Comparison of ENCODE assay signal across 8 mouse cellular contexts in genomic region chr10:42678331-42678730, GRCm38 (mm10).
DNase-seq lines count a peak whose midpoint lies in the region; ATAC-seq and TF ChIP-seq lines count a peak whose summit lies in the region.

No protein-coding gene starts in this region.

- peak overlapping the region; percentile 74 for H3K9ac ChIP-seq in heart, embryonic 11.5 days (ENCODE audit: low read depth, low read length)
- H3K9ac ChIP-seq in CH12.LX (ENCODE audit: insufficient read depth, low read depth) = no peak overlapping the region; the same call in 1 of the 2 replicates
- H3K9ac ChIP-seq in forebrain, postnatal 0 days = peak overlapping the region; percentile 89

- H3K4me3 ChIP-seq in heart, embryonic 11.5 days (ENCODE audit: low read depth, low read length) = peak overlapping the region; percentile 94
- H3K4me3 ChIP-seq in CH12.LX (replicated peaks in 1 of 3; ENCODE audit: low read depth in 2 of 3, low read length in 2 of 3, poor library complexity in 1 of 3) = peak overlapping the region; percentile 29 to 97 (median 80)
- H3K4me3 ChIP-seq in forebrain, postnatal 0 days (ENCODE audit: low read depth, low read length) = peak overlapping the region; percentile 91
- peak overlapping the region; percentile 7; the same call in 1 of the 2 replicates for H3K4me3 ChIP-seq in macrophage (ENCODE audit: inconsistent target)

- H3K79me2 ChIP-seq in CH12.LX (replicated peaks; ENCODE audit: control insufficient read depth, extremely low read depth, insufficient read depth, poor library complexity, severe bottlenecking) (peaks cover 7% of the 10 kb centered on the region; the same call in 1 of the 2 replicates), macrophage (ENCODE audit: inconsistent target) (peaks cover 42% of the 10 kb centered on the region)

- 0 out of 2 replicates have a peak, but pooled peaks cover 4% of the 10 kb centered on the region for H3K4me1 ChIP-seq in heart, embryonic 11.5 days (ENCODE audit: control insufficient read depth, insufficient read depth, low read length)
- H3K4me1 ChIP-seq in CH12.LX (ENCODE audit: control insufficient read depth in 1 of 2, insufficient read depth in 2 of 2) = peaks cover 8 to 15% of the 10 kb centered on the region in 2 experiments
- H3K4me1 ChIP-seq in forebrain, postnatal 0 days (ENCODE audit: insufficient read depth) = peaks cover 6% of the 10 kb centered on the region; the same call in 1 of the 2 replicates

- no peak overlapping the region for H3K27ac ChIP-seq in heart, embryonic 11.5 days (ENCODE audit: low read depth, low read length)
- no peak overlapping the region for H3K27ac ChIP-seq in CH12.LX (ENCODE audit: insufficient read depth, low read depth)
- peak overlapping the region; percentile 78; the same call in 1 of the 2 replicates for H3K27ac ChIP-seq in forebrain, postnatal 0 days (ENCODE audit: low read depth, low read length)
- no peak overlapping the region for H3K27ac ChIP-seq in macrophage

- no peak for DNase-seq in heart, adult 8-10 months (ENCODE audit: low spot score)
- no peak for DNase-seq in CH12.LX (ENCODE audit: extremely low read depth)
- DNase-seq in forebrain, postnatal 0 days = no peak
- DNase-seq in right cerebral cortex, postnatal 14 days = no peak
- no peak for DNase-seq in cerebellum, postnatal 10 days
- DNase-seq in gastrocnemius, adult 8-10 months (ENCODE audit: low spot score in 2 of 2) = no peak

- no peak for TF ChIP-seq RAD21 in CH12.LX (IDR thresholded peaks at IDR 0.05; ENCODE audit: low read depth, low read length)

- 0 out of 2 replicates have a peak, but pooled peaks cover under 1% of the 10 kb centered on the region for H3K9me3 ChIP-seq in heart, embryonic 11.5 days (replicated peaks; ENCODE audit: control insufficient read depth, low read length)
- H3K9me3 ChIP-seq in CH12.LX (replicated peaks; ENCODE audit: low read length) = peaks cover 2% of the 10 kb centered on the region
- no peaks in the 10 kb centered on the region for H3K9me3 ChIP-seq in forebrain, postnatal 0 days (ENCODE audit: low read length)

- no peak for ATAC-seq in heart, embryonic 11.5 days (replicated peaks; ENCODE audit: insufficient number of reproducible peaks, low FRiP score, low TSS enrichment)
- no peak for ATAC-seq in forebrain, postnatal 0 days

- H3K4me2 ChIP-seq in heart, embryonic 11.5 days = peak overlapping the region; percentile 67
- peak overlapping the region; percentile 79; the same call in 1 of the 2 replicates for H3K4me2 ChIP-seq in CH12.LX (ENCODE audit: insufficient read depth, low read depth, poor library complexity, severe bottlenecking)
- H3K4me2 ChIP-seq in forebrain, postnatal 0 days (ENCODE audit: low read depth) = peak overlapping the region; percentile 71

- no peaks in the 10 kb centered on the region for H3K36me3 ChIP-seq in heart, embryonic 11.5 days (ENCODE audit: control insufficient read depth, insufficient read depth, low read length)
- H3K36me3 ChIP-seq in CH12.LX (replicated peaks in 1 of 2; ENCODE audit: control insufficient read depth in 1 of 2, insufficient read depth in 1 of 2, low read length in 1 of 2) = peaks cover 3 to 13% of the 10 kb centered on the region in 2 experiments
- H3K36me3 ChIP-seq in forebrain, postnatal 0 days (ENCODE audit: insufficient read depth) = no peaks in the 10 kb centered on the region
- peaks cover 8% of the 10 kb centered on the region; the same call in 1 of the 2 replicates for H3K36me3 ChIP-seq in macrophage (ENCODE audit: inconsistent target)

- no peak for TF ChIP-seq POLR2A in CH12.LX (IDR thresholded peaks at IDR 0.05; ENCODE audit: low read depth, low read length)

- no peak for TF ChIP-seq CTCF in CH12.LX (conservative IDR thresholded peaks at IDR 0.05 in 1 of 2, IDR thresholded peaks at IDR 0.05 in 1 of 2; ENCODE audit: low read depth in 2 of 2, low read length in 2 of 2)
- TF ChIP-seq CTCF in forebrain, postnatal 0 days (IDR thresholded peaks at IDR 0.05; ENCODE audit: low read depth) = no peak

- no peak for TF ChIP-seq EP300 in CH12.LX (IDR thresholded peaks at IDR 0.05; ENCODE audit: low read length)

- dilution Hi-C loops in CH12.LX (cut with MboI; ENCODE audit: extremely low pct_ligation_motif_present, extremely low pct_unique_long_range_greater_than_20kb, low sequenced_read_pairs) = no loop called here

- in situ Hi-C loops in CH12.LX (cut with MboI; ENCODE audit: low pct_ligation_motif_present, low pct_unique_long_range_greater_than_20kb, low sequenced_read_pairs) = no loop called here

- WGBS in heart, embryonic 11.5 days (ENCODE audit: insufficient replicate concordance) = 47% methylated on average over 6 of the region's 6 CpGs
- WGBS in forebrain, postnatal 0 days = 41% methylated on average over 6 of the region's 6 CpGs
- WGBS in macrophage (ENCODE audit: missing documents) = 31% methylated on average over 6 of the region's 6 CpGs

- H3K27me3 ChIP-seq in heart, embryonic 11.5 days (ENCODE audit: control insufficient read depth, insufficient read depth, low read length) = no peaks in the 10 kb centered on the region
- no peaks in the 10 kb centered on the region for H3K27me3 ChIP-seq in CH12.LX (replicated peaks)
- no peaks in the 10 kb centered on the region for H3K27me3 ChIP-seq in forebrain, postnatal 0 days (ENCODE audit: insufficient read depth, low read length)

TF ChIP-seq in CH12.LX, 34 proteins besides CTCF, POLR2A, EP300 and RAD21:
- TF ChIP-seq ZNF384 (IDR thresholded peaks at IDR 0.05; ENCODE audit: low read depth, low read length) = no peak

Comparison
In these comparisons a context has a peak if more than half of its experiments do, and no peak if none do; other contexts are left out.
1. H3K4me3 ChIP-seq: peak in every context shown above with its lines; median percentile 94 in heart, embryonic 11.5 days; 91 in forebrain, postnatal 0 days; 80 in CH12.LX; 7 in macrophage.